Mouse (Mus musculus): ENCODE results near the gene Zcchc24.

Gene Zcchc24

GRCm38 (mm10) chr14:25774100-25774499 lies 5.3 kb upstream of the Zcchc24 start:
- DNase-seq = no peak

DNA sequence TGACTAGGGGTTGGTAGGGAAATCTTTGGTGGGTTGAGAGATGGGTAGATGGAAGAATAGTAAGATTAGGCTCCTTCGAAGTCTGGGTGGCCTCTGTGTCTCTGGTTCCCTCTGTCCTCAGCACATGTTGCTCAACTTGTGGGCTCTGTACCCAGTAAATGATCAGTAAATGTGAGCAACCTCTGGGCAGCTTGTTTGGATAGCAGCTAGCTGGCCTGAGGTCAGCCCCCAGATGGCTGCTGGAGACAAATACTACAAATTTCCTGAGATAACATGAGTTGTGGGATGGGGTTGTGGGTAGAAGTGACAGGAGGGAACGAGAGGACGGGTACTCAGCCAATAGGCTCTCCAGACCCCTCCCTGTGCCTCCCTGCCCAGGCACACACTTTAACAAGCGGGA lies 4.2 kb upstream of the Zcchc24 start:
- DNase-seq = no peak

GRCm38 (mm10) chr14:25769626-25770306 lies 927 bp upstream of the Zcchc24 start:
- DNase-seq = no peak

DNA sequence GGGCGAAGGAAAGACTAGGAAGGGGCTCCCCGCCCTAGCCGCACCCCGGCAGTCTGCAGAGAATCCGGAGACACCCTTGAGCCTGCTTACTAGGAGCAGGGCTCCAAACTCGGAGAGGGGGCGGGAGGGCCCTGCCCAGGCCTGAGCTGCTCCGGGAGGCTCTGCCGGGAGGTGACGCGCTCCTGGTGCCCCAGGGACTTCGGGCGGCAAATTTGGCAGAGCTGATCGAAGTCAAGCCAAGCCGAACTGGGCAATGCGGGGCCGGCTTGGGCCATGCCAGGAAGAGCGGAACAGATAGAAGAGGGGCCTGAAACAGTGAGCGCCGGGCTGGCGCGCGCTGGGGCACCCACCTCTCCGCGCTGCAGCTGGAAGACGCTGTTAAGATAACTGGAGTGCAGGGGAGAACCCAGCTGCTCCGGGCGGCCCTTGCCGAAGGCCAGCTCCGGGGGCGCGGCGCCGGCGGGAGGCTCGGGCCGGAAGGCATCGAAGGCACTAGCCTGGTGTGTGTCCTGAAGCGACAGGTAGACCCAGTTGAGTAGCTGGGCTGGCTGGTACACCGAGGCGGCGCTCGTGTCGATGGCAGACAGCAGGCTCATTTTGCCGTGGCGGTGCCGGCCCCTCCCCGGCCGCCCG lies 462 bp downstream of the Zcchc24 start:
- DNase-seq = peak; percentile 38

DNA sequence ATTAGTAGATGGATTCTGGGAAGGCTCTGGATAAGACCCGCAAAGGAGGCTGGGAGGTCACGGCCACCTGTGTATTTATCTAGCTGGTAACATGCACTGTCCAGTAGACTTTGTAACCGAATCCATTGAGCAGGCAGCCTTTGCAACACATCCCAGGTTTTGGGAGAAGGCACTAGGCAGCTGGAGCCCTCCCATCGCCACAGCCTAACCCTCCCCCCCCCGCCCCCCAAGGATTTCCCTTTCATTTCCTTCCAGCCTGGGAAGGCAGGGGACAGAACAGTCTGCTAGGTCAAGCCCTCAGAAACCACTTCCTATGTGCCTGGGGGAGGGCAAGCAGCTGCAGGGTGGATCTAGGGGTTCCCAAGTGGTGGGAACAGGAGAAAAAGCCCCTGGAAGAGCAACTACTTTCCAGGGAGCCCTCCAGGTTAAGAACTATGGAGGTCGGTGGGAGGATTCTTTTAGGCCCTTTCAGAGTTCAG lies 1.1 kb downstream of the Zcchc24 start:
- DNase-seq = no peak

GRCm38 (mm10) chr14:25766441-25766840 lies 2.4 kb downstream of the Zcchc24 start:
- DNase-seq = no peak

DNA sequence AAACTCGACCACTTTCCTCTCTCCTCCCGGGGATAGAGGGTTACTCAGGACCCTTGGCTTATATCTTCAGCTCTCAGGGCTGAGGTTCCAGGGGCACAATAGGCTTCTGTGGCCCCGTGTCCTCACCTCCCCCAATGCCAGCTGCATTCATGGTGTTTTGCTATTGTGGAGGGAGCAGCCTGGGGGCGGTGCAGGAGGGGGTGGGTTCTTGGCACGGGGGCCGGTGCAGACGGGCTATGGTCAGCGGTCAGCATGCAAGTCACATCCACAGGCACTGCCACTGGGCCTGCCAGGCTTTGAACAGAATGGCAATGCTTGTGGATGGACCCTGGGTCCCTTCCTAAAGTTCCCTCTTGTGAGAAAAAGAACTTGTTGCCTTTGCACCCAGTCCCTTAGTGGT lies 2.9 kb downstream of the Zcchc24 start:
- DNase-seq = peak; percentile 40 to 57

GRCm38 (mm10) chr14:25765146-25765545 lies 3.7 kb downstream of the Zcchc24 start:
- DNase-seq = no peak

DNA sequence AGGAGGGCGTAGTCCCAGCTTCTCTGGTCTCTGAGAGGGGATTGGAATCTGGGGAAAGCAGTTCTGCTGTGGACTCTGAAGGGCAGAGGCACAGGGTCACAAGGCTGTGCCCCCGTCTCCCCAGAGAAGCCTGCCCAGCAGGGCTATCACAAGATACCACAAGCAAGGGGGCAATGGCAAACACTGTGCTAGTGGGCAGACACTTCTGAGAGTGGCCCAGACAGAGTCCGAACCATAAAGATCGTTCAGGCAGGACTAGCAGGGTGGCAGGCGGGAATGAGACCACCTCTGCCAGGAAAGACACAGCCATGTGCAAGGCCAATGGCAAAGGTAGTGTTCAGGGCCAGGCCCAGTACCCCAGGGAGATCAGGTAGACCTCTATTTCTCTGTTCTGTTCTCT lies 7.7 kb downstream of the Zcchc24 start:
- DNase-seq = no peak

DNA sequence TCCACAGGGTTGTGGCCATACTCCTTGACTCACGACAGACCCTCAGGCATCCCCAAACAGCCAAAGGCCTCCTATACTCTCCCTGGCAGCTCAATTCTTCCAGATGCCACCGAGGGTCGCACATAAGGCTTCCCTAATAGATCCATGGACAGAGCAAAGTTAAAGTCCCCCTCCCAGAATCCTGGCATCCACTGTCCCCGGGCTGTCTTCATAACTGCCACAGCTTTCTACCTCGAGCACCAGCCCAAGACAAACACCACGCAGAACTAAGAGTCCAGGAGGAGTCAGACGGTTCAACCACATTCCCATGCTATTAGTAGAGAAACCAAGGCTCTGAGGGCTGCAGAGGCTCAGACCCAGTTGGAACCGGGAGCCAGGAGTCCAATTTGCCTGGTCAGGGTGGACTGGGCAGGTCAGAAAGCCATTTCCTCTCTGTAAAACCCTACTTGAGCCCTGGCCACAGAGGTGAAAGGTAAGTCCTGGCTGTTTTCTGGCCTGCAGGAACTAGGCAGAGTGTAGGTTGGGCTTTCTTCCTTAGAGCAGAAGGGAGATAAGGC lies 8.8 kb downstream of the Zcchc24 start:
- DNase-seq = no peak

DNA sequence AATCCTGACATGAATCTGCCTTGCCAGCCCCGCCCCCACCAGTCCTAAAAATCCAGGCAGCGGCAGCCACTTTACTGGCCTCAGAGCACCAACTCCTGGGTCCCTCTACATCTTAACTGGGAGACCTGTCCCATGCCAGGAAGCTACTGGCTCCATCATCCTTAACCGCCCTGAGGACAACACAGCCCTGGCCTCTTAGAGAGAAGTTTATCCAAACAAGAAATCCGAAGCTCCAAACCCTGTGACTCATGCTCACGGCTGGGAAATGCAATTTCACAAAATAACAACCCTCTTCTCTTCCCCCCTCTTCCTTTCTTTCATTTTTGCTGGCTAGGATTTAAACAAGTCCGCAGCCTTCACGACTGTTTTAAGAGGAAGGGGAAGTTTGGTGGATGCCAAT lies 9.3 kb downstream of the Zcchc24 start:
- no peak for DNase-seq

DNA sequence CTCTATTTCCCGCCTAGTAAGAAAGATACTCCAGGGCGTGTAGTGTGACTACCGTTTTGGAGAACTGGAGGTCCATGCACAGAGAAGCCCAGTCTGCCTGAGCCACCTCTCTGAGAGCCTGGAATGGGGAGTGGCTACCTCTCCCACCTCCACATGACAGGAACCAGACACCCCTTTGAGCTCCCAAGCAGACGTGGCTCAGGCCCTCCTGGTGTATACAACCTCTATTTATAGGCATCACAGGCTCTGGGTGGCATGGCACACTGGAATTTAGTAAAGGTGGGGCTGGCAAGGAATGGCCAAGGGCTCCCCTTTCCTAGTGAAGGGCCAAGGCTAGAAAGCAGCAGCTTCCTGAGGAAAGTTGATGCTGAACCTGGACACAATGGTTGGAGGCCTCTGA lies 10.9 kb downstream of the Zcchc24 start:
- DNase-seq = no peak

GRCm38 (mm10) chr14:25756385-25756990 lies 12.4 kb downstream of the Zcchc24 start:
- DNase-seq = no peak

GRCm38 (mm10) chr14:25755541-25755940 lies 13.3 kb downstream of the Zcchc24 start:
- DNase-seq = no peak

GRCm38 (mm10) chr14:25754531-25755484 lies 14.0 kb downstream of the Zcchc24 start:
- DNase-seq = no peak

DNA sequence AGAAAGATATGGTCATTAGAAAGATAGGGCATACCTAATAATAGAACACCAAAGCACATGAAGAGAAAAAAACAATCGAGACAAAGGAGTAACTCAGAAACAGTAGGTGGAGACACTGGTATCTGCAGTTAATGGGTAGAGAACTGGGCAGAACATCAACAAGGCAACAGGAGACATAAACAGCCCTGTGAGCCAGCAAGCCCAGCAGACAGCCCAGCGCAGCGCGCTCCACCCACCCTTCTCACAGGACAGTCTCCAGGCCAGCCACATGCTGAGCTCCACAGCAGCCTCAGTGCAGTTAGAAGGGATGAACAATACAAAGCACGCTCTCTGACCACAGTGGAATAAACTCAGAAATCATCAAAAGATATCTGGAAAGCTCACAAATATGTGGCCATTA lies 15.8 kb downstream of the Zcchc24 start:
- peak; percentile 34 to 46 for DNase-seq

- DNase-seq = no peak
These were observed 17.8 kb downstream of the Zcchc24 start for GRCm38 (mm10) chr14:25751067-25751466.

DNA sequence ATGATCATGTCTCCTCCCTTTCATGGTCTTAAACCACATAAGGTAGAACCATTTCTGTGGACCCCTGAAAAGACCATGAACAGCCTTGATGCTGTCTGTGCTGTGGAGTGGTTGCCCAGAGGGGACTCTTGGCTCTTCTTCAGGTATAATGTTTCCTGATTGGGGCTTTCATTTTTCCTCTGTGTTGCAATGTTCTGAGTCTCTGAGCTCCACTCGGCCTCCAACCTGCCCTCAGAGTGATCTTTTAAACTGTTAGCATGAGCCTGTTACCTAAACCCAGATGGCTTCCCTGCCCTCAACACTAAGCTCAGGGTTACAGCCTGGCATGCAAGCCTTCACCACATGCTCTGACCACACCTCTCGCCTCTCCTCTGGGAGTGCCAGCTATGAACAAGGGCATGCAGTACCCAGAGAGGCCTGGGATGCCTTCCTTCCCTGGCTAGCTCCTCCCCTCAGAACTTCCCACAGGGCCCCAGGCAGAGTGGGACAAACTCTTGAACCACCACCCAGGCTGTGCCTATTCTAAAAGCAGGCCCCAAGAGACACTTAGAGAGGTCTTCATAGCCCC lies 18.3 kb downstream of the Zcchc24 start:
- DNase-seq = no peak

DNA sequence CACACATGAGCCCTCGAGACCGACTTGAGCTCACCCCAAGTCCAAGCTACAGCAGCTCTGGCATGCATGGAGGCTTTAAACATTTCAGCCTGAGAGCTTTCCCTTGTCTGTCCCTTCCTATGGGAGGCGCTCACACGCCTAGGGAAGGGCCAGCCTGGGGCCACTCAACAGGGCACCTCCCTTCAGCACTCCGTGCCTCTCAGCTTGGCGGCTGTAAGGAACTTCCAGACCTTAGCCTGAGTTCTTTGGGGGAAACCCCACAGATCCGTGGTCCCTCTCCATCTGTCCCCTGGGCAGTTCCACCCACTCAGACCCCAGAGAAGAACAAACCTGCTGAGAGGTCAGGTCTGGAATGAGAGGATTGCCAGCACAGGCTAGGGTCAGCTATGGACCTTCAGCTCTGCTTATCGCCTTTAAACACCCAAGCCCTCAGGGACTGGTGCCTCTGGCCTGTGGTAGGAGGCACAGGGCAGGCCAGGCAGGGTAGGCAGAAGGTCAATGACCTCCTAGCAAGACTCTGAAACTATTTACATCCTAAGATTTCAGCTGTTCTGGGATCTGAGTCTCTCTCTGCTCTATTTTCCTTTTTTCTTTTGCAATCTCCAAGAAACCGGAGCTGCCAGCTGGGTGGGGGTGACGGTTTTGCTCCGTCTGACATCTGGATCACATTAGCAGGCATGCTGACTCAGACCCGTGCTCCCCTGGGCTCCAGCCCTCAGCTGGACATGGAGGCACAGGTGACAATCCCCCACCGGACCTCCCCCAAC lies 19.5 kb downstream of the Zcchc24 start:
- DNase-seq = no peak

GRCm38 (mm10) chr14:25747996-25748756 lies 20.7 kb downstream of the Zcchc24 start:
- no peak for DNase-seq
